Mouse (Mus musculus) limb, embryonic 12.5 days (tissue): ENCODE results near the gene Rmnd5b. TPM values are rescaled to one million over a fixed set of nuclear protein-coding genes. Genes with fewer than 3 reads are reported as not detected.
"Not testable (repeated sequence)": the region's sequence is repeated elsewhere in the genome, so short reads cannot be mapped to it uniquely, and the experiment has no call there.

Experiments used
- ATAC-seq: fragments of 200-750 bp; cut with Nextera tagmentation; 2 replicates; pipeline ENCODE4 v1.8.0; 2017; ENCODE audit warnings: low read depth, moderate TSS enrichment; ENCODE audit not compliant: insufficient number of reproducible peaks, insufficient read depth, low FRiP score, low TSS enrichment
- H3K27ac ChIP-seq: fragments of 300-500 bp; sonication (generic); 2 replicates; pipeline ENCODE4 v1.5.1; 2016; ENCODE audit warnings: mild to moderate bottlenecking, moderate library complexity
- H3K27me3 ChIP-seq: fragments of 300-500 bp; sonication (generic); 2 replicates; pipeline ENCODE4 v1.6.1; 2016; ENCODE audit warnings: mild to moderate bottlenecking, moderate library complexity
- H3K36me3 ChIP-seq: fragments of 300-500 bp; sonication (generic); 2 replicates; pipeline ENCODE4 v1.6.1; 2016; ENCODE audit warnings: mild to moderate bottlenecking, moderate library complexity
- H3K4me1 ChIP-seq: fragments of 300-500 bp; sonication (generic); replicated peaks from 2 replicates; pipeline ENCODE4 v1.6.1; 2016
- H3K4me2 ChIP-seq: fragments of 300-500 bp; sonication (generic); 2 replicates; pipeline ENCODE4 v1.6.1; 2016; ENCODE audit warnings: mild to moderate bottlenecking, moderate library complexity
- H3K4me3 ChIP-seq: fragments of 300-500 bp; sonication (generic); replicated peaks from 2 replicates; pipeline ENCODE4 v1.5.1; 2016; ENCODE audit warnings: mild to moderate bottlenecking
- H3K9ac ChIP-seq: fragments of 300-500 bp; sonication (generic); replicated peaks from 2 replicates; pipeline ENCODE4 v1.6.1; 2016; ENCODE audit warnings: mild to moderate bottlenecking, moderate library complexity
- H3K9me3 ChIP-seq: fragments of 300-500 bp; sonication (generic); 2 replicates; pipeline ENCODE4 v1.6.1; 2016; ENCODE audit warnings: mild to moderate bottlenecking, moderate library complexity
- WGBS: fragments of 180-500 bp; shearing (Covaris S2); methylation state at CpG from one replicate; pipeline ENCODE4 v1.1.7; 2016; 5-methylcytosine and 5-hydroxymethylcytosine counted together
- polyA plus RNA-seq: library from polyadenylated mRNA; unstranded; fragments of >200 nt; fragmentation: Nextera tagmentation; extraction: Ambion mirVana; gene quantifications from 2 replicates; pipeline ENCODE4 v1.2.1, GENCODE M21; 2016

The Rmnd5b gene
- 41.5 and 42.6 TPM in 2 replicates for polyA plus RNA-seq

- peak within 1 kb of the TSS; percentile 78 for H3K4me2 ChIP-seq
- no peaks in the 10 kb centered on the region for H3K9me3 ChIP-seq
- WGBS: under 1% methylated on average over 61 of the region's 61 CpGs
- peaks cover 25% of the 10 kb centered on the region for H3K4me1 ChIP-seq
- H3K36me3 ChIP-seq: no peaks in the 10 kb centered on the region
- H3K27me3 ChIP-seq: no peaks in the 10 kb centered on the region
- peak within 1 kb of the TSS; percentile 57 for H3K27ac ChIP-seq
- peak; percentile 67 for ATAC-seq
- peak within 1 kb of the TSS; percentile 69 for H3K9ac ChIP-seq
- peak within 1 kb of the TSS; percentile 80 for H3K4me3 ChIP-seq
These were observed at the start of gene Rmnd5b for GRCm38 (mm10) chr11:51635525-51636322. Gene Rmnd5b (minus strand): TSS chr11:51635896.

GRCm38 (mm10) chr11:51681976-51682374, 46.3 kb upstream of the Rmnd5b start:
- WGBS: 42% methylated on average over 8 of the region's 8 CpGs
- Histone ChIP-seq H3K4me1 (no peaks in the 10 kb centered on the region), H3K27ac (no peak overlapping the region), H3K4me3 (no peak overlapping the region), H3K9ac (no peak overlapping the region), H3K4me2 (no peak overlapping the region), H3K36me3 (peaks cover 12% of the 10 kb centered on the region; the same call in 1 of the 2 replicates), H3K27me3 (no peaks in the 10 kb centered on the region), H3K9me3 (no peaks in the 10 kb centered on the region)
- ATAC-seq: no peak

- no peak for ATAC-seq
- Histone ChIP-seq H3K4me1 (no peaks in the 10 kb centered on the region), H3K36me3 (peaks cover 12% of the 10 kb centered on the region; the same call in 1 of the 2 replicates), H3K9me3 (no peaks in the 10 kb centered on the region), H3K9ac (no peak overlapping the region), H3K4me2 (no peak overlapping the region), H3K27ac (no peak overlapping the region), H3K4me3 (no peak overlapping the region), H3K27me3 (no peaks in the 10 kb centered on the region)
- 35% methylated on average over 13 of the region's 13 CpGs for WGBS
These were observed 45.8 kb upstream of the Rmnd5b start for GRCm38 (mm10) chr11:51681324-51681975.

GRCm38 (mm10) chr11:51679466-51679865, 43.8 kb upstream of the Rmnd5b start:
- Histone ChIP-seq H3K9ac (no peak overlapping the region), H3K27ac (no peak overlapping the region), H3K4me3 (no peak overlapping the region), H3K9me3 (no peaks in the 10 kb centered on the region), H3K27me3 (no peaks in the 10 kb centered on the region), H3K4me1 (no peaks in the 10 kb centered on the region), H3K4me2 (no peak overlapping the region), H3K36me3 (no peaks in the 10 kb centered on the region)
- no peak for ATAC-seq
- 69% methylated on average over 3 of the region's 3 CpGs for WGBS

- Histone ChIP-seq H3K9me3 (no peaks in the 10 kb centered on the region), H3K4me2 (no peak overlapping the region), H3K36me3 (no peaks in the 10 kb centered on the region), H3K27me3 (no peaks in the 10 kb centered on the region), H3K4me1 (peaks cover 3% of the 10 kb centered on the region; the same call in 1 of the 2 replicates), H3K27ac (0 out of 2 replicates have a peak overlapping the region, but pooled peaks have one; percentile 17), H3K4me3 (no peak overlapping the region), H3K9ac (no peak overlapping the region)
- no peak for ATAC-seq
- WGBS: 63% methylated on average over 6 of the region's 6 CpGs
These were observed 42.2 kb upstream of the Rmnd5b start for GRCm38 (mm10) chr11:51677737-51678418.

- Histone ChIP-seq H3K4me3 (no peak overlapping the region), H3K9ac (no peak overlapping the region), H3K27ac (no peak overlapping the region), H3K27me3 (no peaks in the 10 kb centered on the region), H3K36me3 (no peaks in the 10 kb centered on the region), H3K4me2 (no peak overlapping the region), H3K9me3 (no peaks in the 10 kb centered on the region), H3K4me1 (peaks cover 3% of the 10 kb centered on the region; the same call in 1 of the 2 replicates)
- WGBS: 83% methylated on average over 5 of the region's 5 CpGs
- no peak for ATAC-seq
These were observed 39.7 kb upstream of the Rmnd5b start for GRCm38 (mm10) chr11:51675386-51675785.

- H3K4me1 ChIP-seq: peaks cover 3% of the 10 kb centered on the region; the same call in 1 of the 2 replicates
- no peak overlapping the region for H3K9ac ChIP-seq
- WGBS: 74% methylated on average over 9 of the region's 9 CpGs
- H3K27me3 ChIP-seq: no peaks in the 10 kb centered on the region
- no peaks in the 10 kb centered on the region for H3K36me3 ChIP-seq
- 0 out of 2 replicates have a peak overlapping the region, but pooled peaks have one; percentile 4 for H3K27ac ChIP-seq
- no peaks in the 10 kb centered on the region for H3K9me3 ChIP-seq
- no peak for ATAC-seq
- H3K4me2 ChIP-seq: no peak overlapping the region
- H3K4me3 ChIP-seq: no peak overlapping the region
These were observed 37.6 kb upstream of the Rmnd5b start for GRCm38 (mm10) chr11:51673291-51673690.

GRCm38 (mm10) chr11:51671376-51671775, 35.7 kb upstream of the Rmnd5b start:
- Histone ChIP-seq H3K27me3 (no peaks in the 10 kb centered on the region), H3K9ac (no peak overlapping the region), H3K36me3 (no peaks in the 10 kb centered on the region), H3K4me1 (peaks cover 3% of the 10 kb centered on the region; the same call in 1 of the 2 replicates), H3K4me3 (no peak overlapping the region), H3K9me3 (no peaks in the 10 kb centered on the region), H3K27ac (no peak overlapping the region), H3K4me2 (no peak overlapping the region)
- ATAC-seq: no peak
- 72% methylated on average over 2 of the region's 2 CpGs for WGBS

GRCm38 (mm10) chr11:51670846-51671245, 35.1 kb upstream of the Rmnd5b start:
- WGBS: 95% methylated on average over 7 of the region's 7 CpGs
- Histone ChIP-seq H3K9ac (no peak overlapping the region), H3K4me1 (peaks cover 3% of the 10 kb centered on the region; the same call in 1 of the 2 replicates), H3K4me3 (no peak overlapping the region), H3K9me3 (no peaks in the 10 kb centered on the region), H3K36me3 (no peaks in the 10 kb centered on the region), H3K4me2 (no peak overlapping the region), H3K27ac (no peak overlapping the region), H3K27me3 (no peaks in the 10 kb centered on the region)
- ATAC-seq: no peak

GRCm38 (mm10) chr11:51664747-51665146, 29.1 kb upstream of the Rmnd5b start:
- 93% methylated on average over 7 of the region's 7 CpGs for WGBS
- H3K9me3 ChIP-seq, ATAC-seq, H3K36me3 ChIP-seq, H3K27ac ChIP-seq, H3K4me2 ChIP-seq, H3K27me3 ChIP-seq, H3K9ac ChIP-seq, H3K4me1 ChIP-seq, H3K4me3 ChIP-seq: not testable (repeated sequence)

GRCm38 (mm10) chr11:51662632-51663031, 26.9 kb upstream of the Rmnd5b start:
- no peaks in the 10 kb centered on the region for H3K9me3 ChIP-seq
- H3K9ac ChIP-seq: no peak overlapping the region
- no peak overlapping the region for H3K27ac ChIP-seq
- H3K4me1 ChIP-seq: peaks cover 17% of the 10 kb centered on the region
- H3K36me3 ChIP-seq: no peaks in the 10 kb centered on the region
- H3K4me2 ChIP-seq: no peak overlapping the region
- no peak overlapping the region for H3K4me3 ChIP-seq
- H3K27me3 ChIP-seq: no peaks in the 10 kb centered on the region
- no peak for ATAC-seq
- 88% methylated on average over 7 of the region's 7 CpGs for WGBS
